Mouse (Mus musculus) c-Kit-positive CD71-positive TER-119-negative erythroid progenitor cells, embryonic 14.5 days (primary cell): Measurements from ENCODE around the gene Kcnq1.

ENCODE experiments used
- DNase-seq: peaks from one replicate; pipeline ENCODE4 v3.0.0-alpha.2; 2013; ENCODE audit warnings: low read depth

Gene Kcnq1

GRCm38 (mm10) chr7:143367366-143368266 is 261.5 kb downstream of the Kcnq1 start:
- no peak for DNase-seq

DNA sequence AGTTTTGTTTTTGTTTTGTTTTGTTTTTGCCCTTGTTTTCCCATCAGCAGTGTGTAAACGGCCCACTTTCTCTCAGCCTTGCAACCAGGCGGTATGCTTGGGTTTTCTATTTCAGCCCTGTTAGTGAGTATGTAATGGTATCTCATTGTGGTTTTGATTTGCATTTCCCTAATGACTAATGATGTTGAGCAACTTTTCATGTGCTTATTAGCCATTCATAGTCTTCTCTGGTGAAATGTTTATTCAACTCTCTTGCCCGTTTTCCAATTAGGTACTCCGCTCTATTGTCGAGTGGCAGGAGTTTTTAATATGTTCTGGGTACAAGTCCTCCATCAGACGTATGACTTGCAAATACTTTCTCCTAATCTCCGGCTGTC is 262.1 kb downstream of the Kcnq1 start:
- DNase-seq = no peak

- DNase-seq = no peak
These were observed 265.2 kb downstream of the Kcnq1 start for GRCm38 (mm10) chr7:143371336-143371735.

GRCm38 (mm10) chr7:143373265-143373664 is 267.1 kb downstream of the Kcnq1 start:
- DNase-seq = no peak

GRCm38 (mm10) chr7:143375945-143376344 is 269.8 kb downstream of the Kcnq1 start:
- no peak for DNase-seq

DNA sequence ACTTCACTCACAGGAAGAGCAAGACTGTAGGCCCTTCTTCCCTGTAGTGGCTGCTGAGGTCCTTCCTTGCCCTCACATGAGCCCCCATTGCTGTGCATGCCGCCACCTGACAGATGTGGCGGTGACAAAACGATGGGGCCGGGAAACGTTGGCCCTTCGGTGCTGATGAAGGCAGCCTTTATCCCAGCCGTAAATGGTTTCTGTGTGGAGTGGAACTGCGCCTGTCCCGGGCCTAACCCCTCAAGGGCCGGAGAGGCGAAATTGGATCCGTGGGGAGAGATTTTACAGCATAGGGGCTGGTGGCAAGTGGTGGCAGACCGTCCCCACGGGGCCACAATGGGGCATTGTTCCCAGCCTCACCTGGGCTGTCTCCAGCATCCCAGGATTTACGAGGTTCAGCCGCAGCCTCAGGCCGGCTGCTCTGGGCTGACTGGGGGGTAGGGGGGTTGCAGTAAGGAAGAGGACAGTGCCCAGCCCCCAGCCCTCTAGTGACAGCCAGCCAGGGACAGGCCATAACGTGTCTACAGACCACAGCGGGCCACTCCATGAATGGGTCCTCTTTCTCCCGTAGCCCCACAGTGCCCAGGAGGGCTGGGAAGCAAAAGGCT is 274.4 kb downstream of the Kcnq1 start:
- DNase-seq = no peak

DNA sequence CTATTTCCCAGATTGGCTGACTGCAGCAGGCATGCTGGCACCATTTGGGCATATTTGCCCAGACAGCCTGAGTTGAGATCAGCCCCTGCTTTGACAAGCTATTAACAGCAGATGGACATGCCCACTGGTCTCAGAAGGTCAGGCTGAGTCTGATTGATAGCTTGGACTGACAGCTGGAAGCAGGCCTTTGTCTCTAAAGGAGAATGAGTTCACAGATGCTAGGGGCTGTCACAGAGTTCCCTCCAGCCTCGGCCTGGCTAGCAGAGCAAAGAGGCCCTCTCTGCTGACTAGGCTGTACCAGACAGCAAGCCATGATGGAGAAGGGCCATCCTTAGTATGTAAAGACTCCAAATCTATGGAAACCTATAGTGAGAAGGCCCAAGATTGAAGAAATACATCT is 280.5 kb downstream of the Kcnq1 start:
- DNase-seq = no peak

- DNase-seq = no peak
These were observed 282.9 kb downstream of the Kcnq1 start for GRCm38 (mm10) chr7:143388783-143389695.

GRCm38 (mm10) chr7:143389860-143390259 is 283.7 kb downstream of the Kcnq1 start:
- DNase-seq = no peak

GRCm38 (mm10) chr7:143390277-143390948 is 284.3 kb downstream of the Kcnq1 start:
- no peak for DNase-seq

GRCm38 (mm10) chr7:143395113-143395563 is 289.0 kb downstream of the Kcnq1 start:
- no peak for DNase-seq

DNA sequence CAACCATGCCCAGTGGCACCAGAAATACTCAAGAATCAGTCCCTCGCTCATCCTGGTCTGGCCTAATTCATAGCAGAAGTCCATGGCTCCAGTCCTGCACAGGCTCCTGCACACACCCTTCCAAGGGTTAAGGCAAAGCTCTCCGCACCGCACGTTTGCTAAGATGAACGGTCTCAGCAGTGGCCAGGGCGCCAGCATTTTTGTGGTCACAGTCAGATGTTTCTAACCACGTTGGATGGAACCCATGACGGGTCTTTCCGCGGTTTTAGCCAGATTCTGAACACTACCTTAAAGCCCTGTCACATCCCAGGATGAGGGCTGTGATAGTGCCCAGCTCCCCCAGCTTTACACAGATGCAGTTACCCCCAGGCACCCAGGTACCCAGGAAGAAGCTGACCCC is 293.6 kb downstream of the Kcnq1 start:
- no peak for DNase-seq

DNA sequence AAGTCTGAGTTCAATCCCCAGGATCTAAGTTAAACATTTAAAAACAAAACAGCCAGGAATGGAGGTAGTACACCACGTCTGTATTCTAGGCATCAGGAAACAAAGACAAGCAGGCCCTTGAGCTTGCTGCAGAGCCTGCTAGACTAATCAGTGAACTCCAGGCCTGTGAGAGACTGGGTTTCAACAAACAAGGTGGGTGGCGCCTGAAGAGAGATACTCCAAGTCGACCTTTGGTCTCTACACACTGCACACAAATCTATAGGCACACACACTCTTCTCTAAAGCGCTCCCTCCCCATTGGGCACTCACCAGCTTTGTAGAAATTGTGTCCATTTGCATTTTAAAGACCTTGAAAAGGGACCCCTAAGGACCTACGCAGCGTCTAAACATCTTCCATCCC is 294.4 kb downstream of the Kcnq1 start:
- no peak for DNase-seq

- no peak for DNase-seq
These were observed 295.4 kb downstream of the Kcnq1 start for GRCm38 (mm10) chr7:143401429-143402016.

- no peak for DNase-seq
These were observed 298.1 kb downstream of the Kcnq1 start for GRCm38 (mm10) chr7:143404296-143404695.

- no peak for DNase-seq
These were observed 301.9 kb downstream of the Kcnq1 start for GRCm38 (mm10) chr7:143407931-143408501.

DNA sequence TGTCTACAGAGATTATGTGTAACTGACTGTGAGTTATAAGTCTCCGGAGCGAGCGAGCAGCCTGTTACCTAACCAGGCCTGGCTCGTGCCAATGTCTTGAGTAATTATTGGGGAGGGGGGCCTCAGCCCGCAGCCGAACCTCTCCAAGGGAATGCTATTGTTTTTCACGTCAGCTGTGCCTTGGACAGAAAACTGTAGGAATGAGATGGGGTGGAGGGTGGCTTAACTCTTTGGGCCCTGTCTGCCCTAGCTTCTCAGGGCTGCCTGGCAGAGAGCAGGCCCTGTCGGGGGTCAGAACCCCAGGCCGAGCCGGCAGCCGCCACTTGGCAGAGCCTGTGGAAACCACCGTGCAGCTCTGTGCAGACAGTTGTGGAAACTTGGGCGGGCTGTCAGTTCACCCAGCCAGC is 302.5 kb downstream of the Kcnq1 start:
- DNase-seq = no peak

DNA sequence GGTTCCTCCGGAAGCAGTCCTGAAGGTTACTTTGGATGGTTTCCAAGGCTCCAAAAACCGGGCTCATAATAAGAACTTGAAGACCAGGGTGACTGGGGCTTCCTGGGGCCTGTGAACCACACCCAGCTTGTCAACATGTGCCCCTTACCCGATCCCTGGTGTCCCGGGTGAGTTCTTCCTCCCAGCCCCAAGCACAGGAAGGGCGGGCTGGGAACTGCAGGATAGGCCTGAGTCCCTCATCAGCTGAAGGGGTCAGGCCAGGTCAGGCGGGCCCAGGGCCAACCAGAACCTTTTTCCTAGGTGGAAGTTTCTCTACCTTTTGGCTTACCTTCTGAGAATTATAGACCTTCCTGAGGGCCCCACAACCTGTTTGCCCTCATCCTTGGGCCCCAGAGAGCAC is 306.4 kb downstream of the Kcnq1 start:
- DNase-seq = no peak

DNA sequence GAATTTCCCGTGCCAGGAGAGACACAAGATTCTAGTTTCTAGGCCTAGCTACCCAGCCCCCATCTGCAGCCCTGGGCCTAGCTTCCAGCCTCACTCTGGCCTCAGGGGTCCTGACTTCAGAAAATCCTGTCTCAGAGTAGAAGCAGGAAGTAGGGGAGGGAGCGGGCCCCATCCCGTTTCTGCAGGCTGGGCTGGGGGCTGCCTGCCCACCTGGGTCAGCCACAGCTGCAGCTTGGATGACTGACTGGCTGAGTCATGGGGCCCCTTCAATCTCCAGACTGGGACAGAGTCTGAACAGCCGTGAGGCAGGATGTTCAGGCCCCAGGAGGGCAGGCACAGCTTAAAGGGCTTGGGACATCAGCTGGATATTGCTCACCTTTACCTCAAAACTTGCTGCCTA is 308.9 kb downstream of the Kcnq1 start:
- DNase-seq = no peak

DNA sequence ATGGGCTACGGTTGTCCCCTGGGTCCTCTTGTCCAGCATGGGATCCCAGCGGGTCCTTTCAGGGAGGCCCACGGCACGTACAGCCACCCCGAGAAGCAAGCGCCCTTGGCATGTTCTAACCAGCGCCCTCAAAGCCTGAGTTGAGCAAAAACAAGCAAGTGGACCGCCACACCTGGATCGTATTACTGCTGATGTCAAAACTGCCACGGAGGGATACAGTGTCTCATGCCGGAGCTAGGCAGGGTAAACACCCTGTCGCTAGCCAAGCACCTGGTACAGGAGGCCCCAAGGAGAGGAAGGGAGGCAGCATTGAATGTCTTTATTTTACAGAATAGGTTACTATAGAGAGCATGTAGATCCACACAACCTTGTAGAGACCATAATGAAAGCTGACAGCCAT is 310.2 kb downstream of the Kcnq1 start:
- no peak for DNase-seq

- DNase-seq = no peak
These were observed 311.7 kb downstream of the Kcnq1 start for GRCm38 (mm10) chr7:143417875-143418274.
